Mouse (Mus musculus): ENCODE results near the gene Slc4a11. TPM values are rescaled to one million over a fixed set of nuclear protein-coding genes. Genes with fewer than 3 reads are reported as not detected.

Gene Slc4a11
- polyA plus RNA-seq, 1 experiment from 2014 or later = 0.57 TPM

GRCm38 (mm10) chr2:130635847-130636246 is 61.5 kb downstream of the Slc4a11 start:
- Histone ChIP-seq H3K27me3 (ENCODE audit: control insufficient read depth, insufficient read depth, low read length) (peaks cover 46% of the 10 kb centered on the region), H3K9me3 (ENCODE audit: control insufficient read depth, low read length) (no peaks in the 10 kb centered on the region), H3K9ac (ENCODE audit: low read length) (peak overlapping the region; percentile 22; the same call in 1 of the 2 replicates), H3K36me3 (ENCODE audit: control insufficient read depth, insufficient read depth, low read length) (no peaks in the 10 kb centered on the region), H3K4me3 (ENCODE audit: low read depth, low read length) (peak overlapping the region; percentile 40; the same call in 1 of the 2 replicates), H3K4me2 (ENCODE audit: low read depth, severe bottlenecking) (peak overlapping the region; percentile 94; the same call in 1 of the 2 replicates), H3K4me1 (ENCODE audit: control insufficient read depth, insufficient read depth, low read length) (peaks cover 24% of the 10 kb centered on the region), H3K27ac (replicated peaks; ENCODE audit: low read depth, low read length) (no peak overlapping the region)
- ATAC-seq (ENCODE audit: insufficient number of reproducible peaks, low FRiP score, low TSS enrichment, low read depth) (peak; percentile 7; the same call in 1 of the 2 replicates), DNase-seq (ENCODE audit: low spot score) (peak; percentile 49)
- WGBS = 12% methylated on average over 21 of the region's 21 CpGs

GRCm38 (mm10) chr2:130634739-130635411 is 62.4 kb downstream of the Slc4a11 start:
- Histone ChIP-seq H3K9me3 (ENCODE audit: control insufficient read depth, low read length) (no peaks in the 10 kb centered on the region), H3K27me3 (ENCODE audit: control insufficient read depth, insufficient read depth, low read length) (peaks cover 46% of the 10 kb centered on the region), H3K4me2 (ENCODE audit: low read depth, severe bottlenecking) (peak overlapping the region; percentile 94), H3K4me3 (ENCODE audit: low read depth, low read length) (peak overlapping the region; percentile 40), H3K27ac (replicated peaks; ENCODE audit: low read depth, low read length) (no peak overlapping the region), H3K4me1 (ENCODE audit: control insufficient read depth, insufficient read depth, low read length) (peaks cover 24% of the 10 kb centered on the region), H3K36me3 (ENCODE audit: control insufficient read depth, insufficient read depth, low read length) (no peaks in the 10 kb centered on the region), H3K9ac (ENCODE audit: low read length) (peak overlapping the region; percentile 61)
- WGBS = under 1% methylated on average over 38 of the region's 38 CpGs
- no peak for ATAC-seq (ENCODE audit: insufficient number of reproducible peaks, low FRiP score, low TSS enrichment, low read depth)
- peak; percentile 65 for DNase-seq (ENCODE audit: low spot score)

Other genes with a start within 250 kb of the Slc4a11 start
- gene Ptpra, start 247.2 kb downstream of the Slc4a11 start, polyA plus RNA-seq (2014; fragmentation: Nextera tagmentation; extraction: Ambion mirVana) = 88.6 and 98.5 TPM in 2 replicates
- gene Mrps26, start 133.8 kb downstream of the Slc4a11 start, polyA plus RNA-seq (2014; fragmentation: Nextera tagmentation; extraction: Ambion mirVana) = 80.2 and 90.2 TPM in 2 replicates
- gene Oxt, start 121.3 kb downstream of the Slc4a11 start, polyA plus RNA-seq (2014; fragmentation: Nextera tagmentation; extraction: Ambion mirVana) = not detected in 2 replicates
- gene Avp, start 115.0 kb downstream of the Slc4a11 start, polyA plus RNA-seq (2014; fragmentation: Nextera tagmentation; extraction: Ambion mirVana) = not detected in 2 replicates
- gene Fastkd5, start 67.5 kb downstream of the Slc4a11 start, polyA plus RNA-seq (2014; fragmentation: Nextera tagmentation; extraction: Ambion mirVana) = 23.4 and 24.9 TPM in 2 replicates
- 16.6 and 21.1 TPM in 2 replicates for gene Ubox5, start 67.5 kb downstream of the Slc4a11 start, polyA plus RNA-seq (2014; fragmentation: Nextera tagmentation; extraction: Ambion mirVana)
- gene Lzts3, start 54.7 kb downstream of the Slc4a11 start, polyA plus RNA-seq (2014; fragmentation: Nextera tagmentation; extraction: Ambion mirVana) = 0.88 and 1.1 TPM in 2 replicates
- gene Ddrgk1, start 32.9 kb downstream of the Slc4a11 start, polyA plus RNA-seq (2014; fragmentation: Nextera tagmentation; extraction: Ambion mirVana) = 50.7 and 52.5 TPM in 2 replicates
- 149 and 157 TPM in 2 replicates for gene Itpa, start 29.9 kb downstream of the Slc4a11 start, polyA plus RNA-seq (2014; fragmentation: Nextera tagmentation; extraction: Ambion mirVana)
- 26.6 and 29.7 TPM in 2 replicates for gene 4930402H24Rik, start 208.9 kb upstream of the Slc4a11 start, polyA plus RNA-seq (2014; fragmentation: Nextera tagmentation; extraction: Ambion mirVana)
- gene Atrn, start 209.0 kb upstream of the Slc4a11 start, polyA plus RNA-seq (2014; fragmentation: Nextera tagmentation; extraction: Ambion mirVana) = 8.2 and 8.3 TPM in 2 replicates